Mouse (Mus musculus) c-Kit-negative CD71-positive TER-119-positive erythroid progenitor cells, embryonic 14.5 days (primary cell): ENCODE measurements around the gene Terf2ip.
A peak's percentile ranks its signal among the peaks of the same experiment; 100 is the strongest.

Experiments used
- DNase-seq: peaks from one replicate; pipeline ENCODE4 v3.0.0-alpha.2; 2013; ENCODE audit warnings: low read depth, low spot score

Terf2ip gene

DNA sequence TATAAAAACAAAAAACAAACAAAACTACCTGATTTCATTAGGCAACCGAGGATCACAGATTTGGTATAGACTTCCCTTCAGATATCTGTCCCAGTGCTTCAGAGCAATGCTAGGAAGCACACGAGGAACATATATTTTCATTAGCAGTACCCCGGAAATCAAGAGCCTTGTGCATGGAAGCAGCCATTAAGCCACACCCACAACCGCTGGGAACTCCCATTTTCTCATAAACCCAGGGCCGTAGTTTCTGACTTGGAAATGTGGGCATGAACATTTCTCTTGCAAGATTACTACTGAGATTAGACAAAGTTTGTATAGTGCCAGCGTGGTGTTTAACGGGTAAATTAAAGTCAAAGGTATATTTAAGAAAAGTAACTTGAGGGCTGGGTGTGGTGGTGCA lies 1.6 kb upstream of the Terf2ip start:
- no peak for DNase-seq

DNA sequence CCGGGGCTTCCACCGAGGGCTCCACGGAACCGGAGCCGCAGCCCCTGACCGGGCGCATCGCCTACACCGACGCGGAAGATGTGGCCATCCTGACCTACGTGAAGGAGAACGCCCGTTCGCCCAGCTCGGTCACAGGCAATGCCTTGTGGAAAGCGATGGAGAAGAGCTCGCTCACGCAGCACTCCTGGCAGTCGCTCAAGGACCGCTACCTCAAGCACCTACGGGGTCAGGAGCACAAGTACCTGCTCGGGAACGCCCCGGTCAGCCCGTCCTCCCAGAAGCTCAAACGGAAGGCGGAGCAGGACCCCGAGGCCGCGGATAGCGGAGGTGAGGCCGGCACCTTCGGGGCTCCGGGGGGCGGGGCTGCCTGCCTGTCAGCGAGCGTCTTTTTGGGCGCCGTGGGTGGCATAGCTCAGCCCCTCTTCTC lies 631 bp downstream of the Terf2ip start:
- DNase-seq = peak; percentile 44

DNA sequence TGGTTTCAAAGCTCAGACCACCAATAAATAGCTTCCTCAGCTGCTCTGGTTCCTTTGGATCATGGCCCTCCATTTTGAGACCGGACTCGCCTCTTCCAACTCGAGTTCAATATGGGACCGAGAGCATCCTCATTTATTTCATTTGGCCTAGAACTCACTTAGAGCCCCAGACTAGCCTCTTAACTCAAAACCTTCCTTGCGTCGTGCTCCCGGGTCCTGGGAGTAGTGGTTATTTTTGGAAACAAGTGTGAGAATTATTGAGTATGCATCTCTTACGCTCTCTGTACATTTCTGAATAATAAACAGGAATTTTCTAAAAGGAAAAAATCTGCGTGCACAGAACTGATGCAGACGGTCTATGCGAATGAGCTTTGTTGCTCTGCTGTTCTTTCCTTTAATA lies 3.7 kb downstream of the Terf2ip start, which contains the start of gene Gm6793:
Gene Gm6793, minus strand, starts transcription at position 101 of the 400 bp plus-strand sequence.
- no peak for DNase-seq

DNA sequence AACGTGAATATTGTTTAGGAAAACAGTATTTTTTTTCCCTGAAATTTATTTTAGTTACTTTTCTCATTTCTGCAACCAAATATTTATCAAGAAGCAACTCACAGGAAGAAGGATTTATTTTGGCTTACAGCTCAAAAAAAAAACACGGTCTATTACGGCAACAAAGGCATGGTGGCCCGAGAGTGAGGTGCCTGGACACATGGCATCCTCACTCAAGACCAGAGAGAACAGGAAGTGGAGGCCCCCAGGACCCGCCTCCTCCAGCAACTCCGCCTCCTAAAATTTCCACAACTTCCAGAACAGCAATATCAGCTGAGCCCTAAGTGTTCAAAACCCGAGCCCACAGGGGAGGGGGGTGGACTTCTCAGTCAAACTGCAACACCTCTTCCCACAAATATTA lies 18.3 kb downstream of the Terf2ip start:
- DNase-seq = no peak

DNA sequence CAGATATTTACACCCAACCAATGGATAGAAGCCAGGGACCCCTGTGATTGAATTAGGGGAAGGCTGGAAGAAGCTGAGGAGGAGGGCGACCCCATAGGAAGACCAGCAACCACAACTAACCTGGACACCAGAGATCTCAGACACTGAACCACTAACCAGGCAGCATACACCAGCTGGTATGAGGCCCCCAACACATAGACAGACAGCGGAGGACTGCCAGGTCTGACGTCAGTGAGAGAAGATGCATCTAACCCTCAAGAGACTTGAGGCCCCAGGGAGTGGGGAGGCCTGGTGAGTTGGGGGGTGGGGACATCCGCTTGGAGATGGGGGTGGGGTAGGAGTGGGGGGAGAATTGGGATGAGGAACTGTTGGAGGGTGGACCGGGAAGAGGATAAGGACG lies 19.5 kb downstream of the Terf2ip start:
- DNase-seq = no peak

DNA sequence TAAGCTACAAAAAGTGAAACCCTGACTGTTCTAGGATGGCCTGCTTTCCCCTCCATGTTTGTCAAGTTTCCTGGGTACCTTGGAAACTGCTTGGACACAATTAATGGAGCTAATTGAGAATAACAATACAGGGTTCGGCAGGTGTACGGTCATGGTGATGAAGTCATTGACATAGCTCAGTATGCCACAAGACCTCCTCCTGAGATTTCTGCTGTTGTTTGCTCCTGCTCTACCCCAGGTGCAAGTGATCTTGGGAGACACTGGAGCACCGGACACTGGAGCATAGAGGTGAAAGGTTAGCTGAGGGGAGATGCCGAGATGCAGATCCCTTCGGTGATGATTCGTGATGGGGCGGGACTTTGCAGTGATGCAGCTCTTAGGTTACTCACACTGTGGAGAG lies 21.9 kb downstream of the Terf2ip start:
- DNase-seq = no peak

GRCm38 (mm10) chr8:112034603-112035002 lies 23.4 kb downstream of the Terf2ip start:
- peak; percentile 50 for DNase-seq

- DNase-seq = no peak
Measured at GRCm38 (mm10) chr8:112037521-112037920, 26.3 kb downstream of the Terf2ip start.

GRCm38 (mm10) chr8:112045182-112045581 lies 34.0 kb downstream of the Terf2ip start:
- no peak for DNase-seq

DNA sequence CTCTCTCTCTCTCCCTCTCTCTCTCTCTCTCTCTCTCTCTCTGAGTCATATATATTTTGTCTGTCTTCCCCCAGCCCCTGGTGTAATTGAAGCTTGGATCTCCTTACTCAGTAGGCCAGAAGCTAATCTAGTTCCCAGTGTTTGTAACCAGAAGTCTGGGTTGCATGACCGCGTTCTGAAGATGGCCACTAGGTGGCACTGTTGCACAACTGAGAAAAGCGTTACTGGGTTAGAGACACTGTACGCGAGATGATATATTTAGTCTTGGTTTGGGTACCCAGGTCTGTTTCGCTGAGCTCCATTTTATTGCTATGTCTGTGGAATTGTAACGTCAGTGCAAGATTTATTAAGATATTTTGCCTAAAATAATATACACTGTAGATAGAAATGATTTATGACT lies 34.7 kb downstream of the Terf2ip start:
- peak; percentile 51 for DNase-seq

GRCm38 (mm10) chr8:112048293-112048692 lies 37.1 kb downstream of the Terf2ip start:
- no peak for DNase-seq

- DNase-seq = no peak
Measured at GRCm38 (mm10) chr8:112049984-112050383, 38.8 kb downstream of the Terf2ip start.

GRCm38 (mm10) chr8:112051537-112051936 lies 40.3 kb downstream of the Terf2ip start:
- DNase-seq = no peak

DNA sequence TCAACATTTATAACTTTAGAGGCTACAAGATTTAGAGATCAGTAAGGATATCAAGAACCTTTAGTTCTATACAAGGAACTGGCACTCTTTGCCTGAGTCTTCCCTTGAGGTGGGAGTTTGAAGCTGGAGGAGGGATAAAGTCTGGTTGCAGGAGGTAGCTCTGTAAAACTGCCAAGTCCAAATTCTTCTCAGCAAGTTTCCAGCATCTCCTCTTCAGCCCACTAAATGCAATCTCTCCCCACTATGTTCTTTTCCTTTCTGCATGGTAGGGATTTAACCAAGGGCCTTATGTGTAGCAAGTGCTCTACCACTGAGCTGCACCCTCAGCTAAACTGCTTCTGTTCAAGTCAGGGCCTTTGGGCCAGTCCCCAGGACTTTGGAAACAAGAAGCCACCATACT lies 43.3 kb downstream of the Terf2ip start:
- no peak for DNase-seq

DNA sequence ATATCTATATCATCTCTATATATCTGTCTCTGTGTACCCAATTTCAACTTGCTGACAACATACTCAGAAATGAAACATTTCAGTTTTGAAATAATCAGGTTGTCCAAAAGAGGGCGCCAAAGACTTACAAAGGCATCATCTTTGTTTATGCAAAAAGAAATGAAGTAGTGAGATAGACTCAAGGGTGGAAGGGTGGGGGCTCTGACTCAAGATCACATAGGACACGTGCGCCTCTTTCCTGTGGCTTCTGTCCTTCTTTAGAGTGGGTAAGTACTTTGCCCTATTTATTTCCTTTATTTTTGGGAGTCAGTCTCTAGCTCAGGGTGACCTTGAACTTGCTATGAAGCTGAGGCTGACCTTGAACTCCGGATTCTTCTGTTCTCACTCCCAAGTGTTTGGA lies 50.2 kb downstream of the Terf2ip start:
- no peak for DNase-seq
